Mouse (Mus musculus) testis, adult 2 months (tissue): Measurements from ENCODE around the gene Fmnl1.

ENCODE experiments used
- CTCF ChIP-seq: fragments of 200-500 bp; IDR thresholded peaks from 2 replicates; pipeline ENCODE4 v1.5.1; 2012; ENCODE audit warnings: low read depth, mild to moderate bottlenecking, inconsistent platforms, low read length, moderate library complexity; ENCODE audit not compliant: control insufficient read depth, insufficient read depth, insufficient replicate concordance
- POLR2A ChIP-seq: fragments of 200-500 bp; IDR thresholded peaks from 2 replicates; pipeline ENCODE4 v1.6.1; 2012; ENCODE audit warnings: low read depth, mild to moderate bottlenecking, inconsistent platforms, low read length, moderate library complexity; ENCODE audit not compliant: control insufficient read depth

DNA sequence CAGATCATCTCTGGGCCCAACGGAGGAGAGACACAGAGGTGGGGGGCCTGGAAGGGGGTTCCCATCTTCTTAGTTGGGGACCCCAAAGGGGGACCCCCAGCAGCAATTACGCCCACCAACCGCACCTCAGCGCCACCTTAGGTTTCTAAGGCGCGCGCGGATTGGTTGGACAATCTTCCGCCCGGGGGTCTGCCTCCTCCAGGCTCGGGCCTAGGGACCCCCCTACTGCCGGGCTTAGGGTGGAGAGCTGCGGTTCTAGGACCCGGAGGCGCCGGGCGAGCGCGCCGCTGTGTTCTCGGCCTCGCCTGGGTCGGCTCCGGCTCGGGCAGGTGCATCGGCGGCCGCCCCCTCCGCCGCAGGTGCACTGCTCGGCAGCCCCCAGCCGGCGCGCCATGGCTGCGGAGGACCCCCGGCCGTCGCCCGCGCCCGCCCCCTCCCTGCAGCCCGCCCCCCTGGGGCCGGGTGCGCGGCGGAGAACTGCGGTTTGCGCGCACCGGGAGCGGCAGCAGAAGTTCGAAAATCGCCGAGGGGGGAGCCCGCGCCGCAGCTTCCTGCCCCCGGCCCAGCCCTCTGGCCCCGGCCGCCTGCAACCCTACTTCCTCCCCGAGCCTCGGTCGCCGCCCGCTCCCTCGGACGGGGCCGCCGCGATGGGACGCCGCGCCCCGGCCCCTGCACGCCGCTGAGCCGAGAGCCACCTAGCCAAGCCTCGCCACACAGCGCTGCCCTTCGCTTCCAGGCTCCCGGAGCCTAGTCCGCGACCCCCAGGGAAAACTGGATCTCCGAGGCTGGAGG is at the start of gene Fmnl1:
- TF ChIP-seq CTCF (no peak), POLR2A (no peak)
